Mouse (Mus musculus) layer of hippocampus, postnatal 25 days (tissue): ENCODE data around the gene Rab3b. TPM values are rescaled to one million over a fixed set of nuclear protein-coding genes. Genes with fewer than 3 reads are reported as not detected.
A peak's percentile ranks its signal among the peaks of the same experiment; 100 is the strongest.
"Not testable (repeated sequence)": the region's sequence is repeated elsewhere in the genome, so short reads cannot be mapped to it uniquely, and the experiment has no call there.

Experiments used
- DNase-seq, 2 experiments: peaks; one replicate each; pipeline ENCODE4 v3.0.0; 2022; ENCODE audit warnings: mixed read lengths in 2 of 2, low spot score in 1 of 2; ENCODE audit errors: extremely low spot score in 1 of 2
- total RNA-seq, 2 experiments: library from RNA; stranded (reverse); gene quantifications; 2 replicates each; pipeline ENCODE4 v1.2.3; 2021

Gene Rab3b
- total RNA-seq, 2 experiments from 2014 or later = 46.0 to 55.2 TPM

- no peak for DNase-seq
Observed at GRCm38 (mm10) chr4:108887456-108887855, 8.6 kb downstream of the Rab3b start.

- no peak for DNase-seq
Observed at GRCm38 (mm10) chr4:108890876-108891275, 12.0 kb downstream of the Rab3b start.

- no peak for DNase-seq
Observed at GRCm38 (mm10) chr4:108900421-108900820, 21.6 kb downstream of the Rab3b start.

GRCm38 (mm10) chr4:108902886-108903285 lies 24.0 kb downstream of the Rab3b start:
- no peak for DNase-seq

- no peak for DNase-seq
Observed at GRCm38 (mm10) chr4:108903346-108903745, 24.5 kb downstream of the Rab3b start.

GRCm38 (mm10) chr4:108904076-108904475 lies 25.2 kb downstream of the Rab3b start:
- DNase-seq = no peak

- DNase-seq = no peak
Observed at GRCm38 (mm10) chr4:108904790-108905189, 25.9 kb downstream of the Rab3b start.

- no peak for DNase-seq
Observed at GRCm38 (mm10) chr4:108905859-108906258, 27.0 kb downstream of the Rab3b start.

GRCm38 (mm10) chr4:108907475-108907874 lies 28.6 kb downstream of the Rab3b start:
- DNase-seq = no peak

GRCm38 (mm10) chr4:108909872-108910425 lies 31.1 kb downstream of the Rab3b start:
- no peak for DNase-seq

GRCm38 (mm10) chr4:108911866-108912265 lies 33.0 kb downstream of the Rab3b start:
- DNase-seq = no peak

GRCm38 (mm10) chr4:108913180-108913579 lies 34.3 kb downstream of the Rab3b start:
- no peak for DNase-seq

GRCm38 (mm10) chr4:108914391-108914790 lies 35.5 kb downstream of the Rab3b start:
- no peak for DNase-seq

GRCm38 (mm10) chr4:108915101-108915500 lies 36.2 kb downstream of the Rab3b start:
- no peak for DNase-seq

- no peak for DNase-seq
Observed at GRCm38 (mm10) chr4:108917654-108918053, 38.8 kb downstream of the Rab3b start.

- not testable (repeated sequence) for DNase-seq
Observed at GRCm38 (mm10) chr4:108927945-108928344, 49.1 kb downstream of the Rab3b start.

GRCm38 (mm10) chr4:108933163-108933562 lies 54.3 kb downstream of the Rab3b start:
- no peak for DNase-seq

- no peak for DNase-seq
Observed at GRCm38 (mm10) chr4:108934856-108935255, 56.0 kb downstream of the Rab3b start.

GRCm38 (mm10) chr4:108937848-108938771 lies 59.2 kb downstream of the Rab3b start:
- DNase-seq = peak; percentile 27 to 33

GRCm38 (mm10) chr4:108940681-108941473 lies 62.0 kb downstream of the Rab3b start:
- DNase-seq = no peak

GRCm38 (mm10) chr4:108942171-108942570 lies 63.3 kb downstream of the Rab3b start:
- no peak for DNase-seq
